Mouse (Mus musculus) CD4-positive helper T cell, adult 2 months (primary cell): Measurements from ENCODE around the gene Ptpn22.

ENCODE experiments used
- DNase-seq: peaks from one replicate; pipeline ENCODE4 v3.0.0-alpha.2; 2012; ENCODE audit warnings: low read depth, missing footprints, low spot score

Gene Ptpn22

DNA sequence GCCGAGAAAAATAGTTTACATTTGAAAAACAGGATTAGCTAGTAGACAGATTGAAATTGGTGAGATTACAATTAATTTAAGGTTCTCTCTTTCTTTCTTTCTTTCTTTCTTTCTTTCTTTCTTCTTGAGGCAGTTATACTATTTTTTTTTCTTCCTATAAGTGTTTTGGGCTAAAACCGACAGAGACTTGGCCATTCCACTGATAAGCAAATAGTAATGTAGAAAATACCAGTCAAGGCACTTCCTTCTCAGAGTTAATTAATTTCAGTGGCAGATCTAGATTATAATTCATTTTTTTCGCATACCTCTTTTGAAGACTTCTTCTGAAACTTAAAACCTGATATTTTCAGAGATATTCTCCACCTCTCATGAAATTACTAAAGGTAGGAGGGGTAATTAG is 65.7 kb downstream of the Ptpn22 start:
- DNase-seq: no peak

DNA sequence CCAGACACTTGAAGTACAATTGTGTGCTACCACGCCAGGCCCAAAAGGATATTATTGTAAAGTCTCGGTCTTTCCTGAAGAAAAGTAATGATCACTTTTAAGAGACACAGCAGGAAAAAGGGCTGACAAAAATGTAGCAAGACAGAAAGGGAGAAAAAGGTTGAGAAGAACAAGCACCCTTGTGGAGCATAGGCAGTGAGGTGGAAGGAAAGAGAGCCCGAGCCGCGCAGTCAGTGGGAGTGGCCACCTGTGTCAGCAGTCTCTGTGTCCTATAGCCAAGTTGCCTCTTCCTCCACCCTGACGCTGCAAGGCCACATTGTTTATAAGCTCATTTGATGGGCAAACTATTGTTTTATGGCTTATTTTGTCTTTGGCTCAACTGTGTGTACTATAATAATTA is 67.9 kb downstream of the Ptpn22 start:
- peak; percentile 42 for DNase-seq

DNA sequence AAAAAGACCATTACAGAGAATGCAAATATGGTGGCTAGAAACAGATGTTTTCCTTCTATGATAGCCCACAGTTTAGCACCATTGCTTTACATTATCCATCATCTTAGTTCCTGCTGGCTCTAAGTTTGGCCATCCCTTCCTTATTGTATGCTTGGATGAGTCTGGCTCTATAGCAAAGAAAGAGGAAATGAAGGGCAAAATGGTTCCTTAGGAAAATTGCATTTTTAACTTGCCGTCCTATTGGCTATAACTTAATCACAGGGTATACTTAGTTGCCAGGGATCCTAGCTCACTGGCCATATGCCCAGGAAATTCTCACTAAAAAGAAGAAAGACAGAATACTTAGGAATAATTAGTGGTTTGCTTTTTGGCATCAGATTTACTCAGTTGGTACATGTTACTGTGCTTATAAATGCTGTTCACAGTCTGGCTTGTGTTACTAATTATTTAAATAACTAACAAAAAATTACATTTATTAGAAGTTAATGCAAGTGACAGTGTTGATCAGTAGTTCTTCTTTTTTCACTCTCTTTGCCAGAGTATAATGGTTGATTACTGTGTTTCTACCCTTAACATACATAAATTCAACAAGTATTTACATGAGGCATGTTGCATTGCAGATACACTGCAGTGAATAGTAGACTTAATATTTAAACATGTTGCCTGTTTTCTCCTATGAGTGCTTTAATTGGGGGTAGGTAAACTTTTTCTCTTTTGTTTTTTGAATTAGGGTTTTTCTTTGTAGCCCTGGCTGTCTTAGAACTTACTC is 85.4 kb downstream of the Ptpn22 start:
- DNase-seq: no peak

DNA sequence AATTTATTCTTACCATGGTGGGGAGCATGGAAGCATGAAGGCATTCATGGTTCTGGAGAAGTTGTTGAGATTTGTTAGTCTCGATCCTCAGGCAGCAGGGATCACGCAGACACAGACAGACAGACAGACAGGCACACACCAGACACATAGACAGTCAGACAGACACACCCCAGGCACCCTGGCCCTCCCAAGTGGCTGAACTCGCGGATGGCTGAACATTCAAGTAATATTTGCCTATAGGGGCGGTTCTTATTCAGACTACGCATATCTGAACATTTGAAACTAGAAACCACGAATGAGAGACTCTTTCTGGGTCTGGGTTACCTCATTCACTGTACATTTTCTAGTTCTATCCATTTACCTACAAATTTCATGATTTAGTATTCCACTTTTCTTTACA is 89.1 kb downstream of the Ptpn22 start:
- no peak for DNase-seq

DNA sequence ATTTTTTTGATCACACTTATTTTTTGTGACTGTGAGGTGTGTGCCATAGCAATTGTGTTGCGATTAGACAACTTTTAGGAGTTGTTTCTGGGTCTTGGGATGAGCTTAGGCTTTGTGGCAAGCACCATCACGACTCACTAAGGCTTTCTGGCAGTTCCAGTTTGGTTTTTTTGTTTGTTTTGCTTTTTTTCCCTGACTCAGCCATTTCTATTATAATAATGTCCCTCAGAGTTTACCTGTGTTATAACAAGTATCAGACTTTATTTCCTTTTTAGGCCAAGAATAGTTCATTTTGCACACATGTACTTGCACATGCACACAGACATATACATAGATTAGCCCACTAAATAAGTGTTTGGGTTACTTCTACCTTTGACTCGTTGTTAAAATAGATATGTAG is 101.0 kb downstream of the Ptpn22 start:
- no peak for DNase-seq
